Mouse (Mus musculus) lung, postnatal 0 days (tissue): ENCODE results near the gene Oxa1l.

ENCODE experiments used
- CTCF ChIP-seq: IDR thresholded peaks from 2 replicates; pipeline ENCODE4 v1.5.1; 2016; ENCODE audit warnings: antibody characterized with exemption, mild to moderate bottlenecking
- EP300 ChIP-seq: IDR thresholded peaks from 2 replicates; pipeline ENCODE4 v1.6.1; 2016; ENCODE audit warnings: antibody characterized with exemption, mild to moderate bottlenecking, control low read depth

DNA sequence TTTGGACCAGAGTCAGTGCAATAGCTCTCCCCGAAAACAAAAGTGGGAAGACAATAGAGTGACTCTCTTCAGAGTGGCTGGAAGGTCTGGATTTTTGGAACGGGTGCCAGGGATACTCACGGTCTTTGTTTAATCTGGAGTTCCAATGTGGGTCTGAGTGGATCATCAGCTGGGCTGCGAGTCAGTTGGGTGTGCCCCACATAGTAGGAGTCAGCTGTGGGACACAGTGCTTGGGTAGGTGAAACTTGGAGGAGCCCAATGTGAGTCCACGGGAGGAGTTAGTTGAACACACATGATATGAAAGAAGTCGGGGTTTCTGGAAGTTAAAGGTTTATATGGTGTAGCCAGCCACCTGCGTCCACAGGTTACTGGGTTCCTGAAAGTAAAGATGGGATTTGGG is 19.8 kb upstream of the Oxa1l start:
- TF ChIP-seq CTCF (no peak), EP300 (no peak)
